Mouse (Mus musculus) T-helper 2 cell (primary cell): ENCODE measurements around the gene Gm47955.
"Not testable (repeated sequence)": the region's sequence is repeated elsewhere in the genome, so short reads cannot be mapped to it uniquely, and the experiment has no call there.

ENCODE experiments used
- in situ Hi-C: fragments of 300-600 bp; cut with MboI, MseI; formaldehyde crosslinking; loops from one replicate; pipeline ENCODE4 v1.15.1; 2025; ENCODE audit warnings: high pct_unique_total_duplicates

The Gm47955 gene

DNA sequence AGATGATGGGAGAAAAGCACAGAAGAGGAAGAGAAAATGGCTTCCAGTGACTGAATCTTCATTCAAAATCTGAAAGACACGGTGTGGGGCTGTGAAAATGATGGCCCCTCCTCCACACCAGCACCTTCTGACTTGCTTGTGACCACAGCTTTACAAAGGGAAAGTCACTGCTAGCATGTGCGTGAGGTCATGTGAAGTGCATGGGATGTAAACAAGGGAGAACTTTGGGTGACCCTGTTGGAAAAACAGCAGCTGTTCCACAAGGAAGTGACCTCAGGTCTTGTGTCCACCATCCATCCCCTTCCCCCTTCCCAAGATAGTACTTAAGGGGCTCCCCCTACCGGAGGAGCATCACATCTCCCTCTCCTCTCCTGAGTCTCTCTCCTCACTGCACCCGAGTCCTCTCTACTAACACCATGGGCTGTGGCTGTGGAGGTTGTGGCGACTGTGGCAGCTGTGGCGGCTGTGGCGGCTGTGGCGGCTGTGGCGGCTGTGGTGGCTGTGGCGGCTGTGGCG, at the start of gene Gm47955:
Gm47955 (plus strand) TSS at position 417 of the 516 bp plus-strand sequence.
- in situ Hi-C loops, result no loop called here

DNA sequence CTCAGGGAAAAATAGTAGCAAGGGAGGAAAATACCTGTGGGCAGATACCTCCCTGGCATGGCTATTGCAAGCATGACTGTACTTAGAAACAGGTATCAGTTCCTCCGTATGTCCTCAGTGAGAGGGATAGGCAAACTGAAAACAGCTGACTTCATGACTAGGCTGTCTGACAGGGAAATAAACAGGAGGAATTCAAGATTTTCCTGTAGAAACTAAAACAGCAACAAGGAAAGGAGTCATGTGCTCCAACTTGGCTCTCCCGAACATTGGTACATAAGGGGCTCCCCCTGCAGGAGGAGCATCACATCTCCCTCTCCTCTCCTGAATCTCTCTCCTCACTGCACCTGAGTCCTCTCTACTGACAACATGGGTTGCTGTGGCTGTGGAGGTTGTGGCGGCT, 47.1 kb upstream of the Gm47955 start, which contains the start of gene A030005L19Rik:
A030005L19Rik (plus strand) TSS at position 301 of the 400 bp plus-strand sequence.
- in situ Hi-C loops, result no loop called here

DNA sequence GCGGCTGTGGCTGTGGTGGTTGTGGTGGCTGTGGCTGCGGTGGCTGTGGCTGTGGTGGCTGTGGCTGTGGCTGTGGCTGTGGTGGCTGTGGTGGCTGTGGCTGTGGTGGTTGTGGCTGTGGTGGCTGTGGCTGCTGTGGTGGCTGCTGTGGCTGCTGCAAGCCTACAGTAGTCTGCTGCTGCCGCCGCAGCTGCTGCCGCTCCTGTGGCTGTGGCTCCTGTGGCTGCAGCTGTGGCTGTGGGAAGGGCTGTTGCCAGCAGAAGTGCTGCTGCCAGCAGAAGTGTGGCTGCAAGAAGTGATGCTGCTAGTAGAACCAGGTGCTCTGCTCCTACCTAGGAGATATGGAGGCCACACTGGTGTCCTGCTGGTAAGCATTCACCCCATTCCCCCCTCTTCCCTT, 46.7 kb upstream of the Gm47955 start:
- in situ Hi-C loops, result not testable (repeated sequence)

DNA sequence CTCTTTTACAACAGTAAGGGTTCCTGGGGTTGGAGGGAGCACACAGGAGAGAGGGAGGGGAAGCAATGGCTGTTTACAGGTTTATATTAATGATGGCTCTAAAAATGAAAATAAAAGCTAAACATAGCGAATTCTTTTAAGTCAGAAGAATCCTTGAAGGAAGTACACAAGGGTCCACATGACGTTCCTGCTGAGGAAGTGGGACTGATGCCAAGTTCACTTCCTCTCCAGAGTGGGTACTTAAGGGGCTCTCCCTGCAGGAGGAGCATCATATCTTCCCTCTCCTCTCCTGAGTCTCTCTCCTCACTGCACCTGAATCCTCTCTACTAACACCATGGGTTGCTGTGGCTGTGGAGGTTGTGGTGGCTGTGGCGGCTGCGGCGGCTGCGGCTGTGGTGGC, 35.4 kb upstream of the Gm47955 start, which contains the start of gene A030014E15Rik:
A030014E15Rik (plus strand) TSS at position 268 of the 400 bp plus-strand sequence.
- in situ Hi-C loops, result no loop called here

DNA sequence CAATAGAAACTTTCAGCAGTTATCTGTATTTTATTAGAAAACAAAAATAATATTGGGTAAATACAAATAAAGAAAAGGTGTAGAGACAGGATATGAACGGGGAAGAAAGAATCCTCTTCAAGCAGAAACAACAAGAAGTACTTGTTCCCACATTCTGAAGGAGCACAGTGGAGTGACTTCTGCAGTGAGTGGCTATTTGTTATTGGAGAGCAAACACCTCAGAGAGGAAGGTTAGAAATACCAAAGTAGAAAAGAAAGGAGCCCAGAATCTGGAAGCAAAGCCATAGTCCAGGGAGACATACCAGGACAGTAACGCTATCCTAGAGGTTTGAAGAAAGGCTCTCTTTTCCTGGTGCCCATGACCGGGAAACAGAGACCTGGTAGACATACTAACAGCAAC, 29.5 kb upstream of the Gm47955 start:
- in situ Hi-C loops, result not testable (repeated sequence)

DNA sequence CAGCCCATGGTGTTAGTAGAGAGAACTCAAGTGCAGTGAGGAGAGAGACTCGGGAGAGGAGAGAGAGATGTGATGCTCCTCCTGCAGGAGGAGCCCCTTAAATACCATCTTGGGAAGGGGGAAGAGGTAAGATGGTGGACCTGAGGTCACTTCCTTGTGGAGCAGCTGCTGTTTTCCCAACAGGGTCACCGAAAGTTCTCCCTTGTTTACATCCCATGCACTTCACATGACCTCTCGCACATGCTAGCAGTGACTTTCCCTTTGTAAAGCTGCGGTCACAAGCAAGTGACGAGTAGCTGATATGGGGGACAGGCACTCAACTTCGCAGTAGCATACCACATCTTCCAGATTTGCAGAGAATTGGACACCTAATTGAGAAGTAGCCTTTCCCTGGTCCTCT, 28.8 kb upstream of the Gm47955 start, which contains the start of gene Gm6217:
Gm6217 (minus strand) TSS at position 74 of the 400 bp plus-strand sequence.
- in situ Hi-C loops, result not testable (repeated sequence)

DNA sequence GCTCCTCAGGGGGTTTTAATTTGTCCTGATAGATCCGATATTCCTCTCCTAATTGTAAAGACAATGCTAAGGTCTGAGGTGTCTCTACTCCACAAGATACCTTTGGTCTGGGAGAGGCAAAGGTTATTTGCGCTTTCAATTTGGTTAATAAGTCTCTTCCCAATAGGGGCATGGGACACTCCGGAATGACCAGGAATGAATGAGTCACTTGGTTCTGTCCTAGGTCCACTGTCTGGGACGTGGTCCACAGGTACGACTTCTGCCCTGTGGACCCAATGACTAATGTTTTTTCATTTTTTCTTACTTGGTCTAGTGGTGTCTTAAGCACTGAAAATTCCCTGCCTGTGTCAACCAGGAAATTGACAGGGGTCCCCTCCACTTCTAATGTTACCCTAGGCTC, 21.4 kb upstream of the Gm47955 start:
- in situ Hi-C loops, result no loop called here

DNA sequence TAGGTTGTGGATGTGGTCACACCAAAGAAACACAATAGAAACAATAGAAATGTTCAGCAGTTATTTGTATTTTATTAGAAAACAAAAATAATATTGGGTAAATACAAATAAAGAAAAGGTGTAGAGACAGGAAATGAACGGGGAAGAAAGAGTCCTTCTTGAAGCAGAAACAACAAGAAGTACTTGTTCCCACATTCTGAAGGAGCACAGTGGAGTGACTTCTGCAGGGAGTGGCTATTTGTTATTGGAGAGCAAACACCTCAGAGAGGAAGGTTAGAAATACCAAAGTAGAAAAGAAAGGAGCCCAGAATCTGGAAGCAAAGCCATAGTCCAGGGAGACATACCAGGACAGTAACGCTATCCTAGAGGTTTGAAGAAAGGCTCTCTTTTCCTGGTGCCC, 17.6 kb upstream of the Gm47955 start:
- in situ Hi-C loops, result not testable (repeated sequence)

DNA sequence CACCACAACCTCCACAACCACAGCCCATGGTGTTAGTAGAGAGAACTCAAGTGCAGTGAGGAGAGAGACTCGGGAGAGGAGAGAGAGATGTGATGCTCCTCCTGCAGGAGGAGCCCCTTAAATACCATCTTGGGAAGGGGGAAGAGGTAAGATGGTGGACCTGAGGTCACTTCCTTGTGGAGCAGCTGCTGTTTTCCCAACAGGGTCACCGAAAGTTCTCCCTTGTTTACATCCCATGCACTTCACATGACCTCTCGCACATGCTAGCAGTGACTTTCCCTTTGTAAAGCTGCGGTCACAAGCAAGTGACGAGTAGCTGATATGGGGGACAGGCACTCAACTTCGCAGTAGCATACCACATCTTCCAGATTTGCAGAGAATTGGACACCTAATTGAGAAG, 16.8 kb upstream of the Gm47955 start, which contains the start of gene A030003K21Rik:
A030003K21Rik (minus strand) TSS at position 94 of the 400 bp plus-strand sequence.
- in situ Hi-C loops, result not testable (repeated sequence)

DNA sequence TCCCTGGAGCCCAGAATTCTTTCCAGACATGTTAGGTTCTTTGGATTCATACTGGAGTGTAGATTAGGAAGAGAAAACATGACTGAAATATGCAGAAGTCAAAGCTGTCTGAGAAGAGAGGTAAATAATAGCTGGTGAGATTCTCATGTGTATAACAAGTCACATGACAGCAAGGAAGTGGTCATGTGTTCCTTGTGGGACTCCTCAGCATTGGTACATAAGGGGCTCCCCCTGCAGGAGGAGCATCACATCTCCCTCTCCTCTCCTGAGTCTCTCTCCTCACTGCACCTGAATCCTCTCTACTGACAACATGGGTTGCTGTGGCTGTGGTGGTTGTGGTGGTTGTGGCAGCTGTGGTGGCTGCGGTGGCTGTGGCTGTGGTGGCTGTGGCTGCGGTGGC, 14.1 kb upstream of the Gm47955 start:
- in situ Hi-C loops, result not testable (repeated sequence)

DNA sequence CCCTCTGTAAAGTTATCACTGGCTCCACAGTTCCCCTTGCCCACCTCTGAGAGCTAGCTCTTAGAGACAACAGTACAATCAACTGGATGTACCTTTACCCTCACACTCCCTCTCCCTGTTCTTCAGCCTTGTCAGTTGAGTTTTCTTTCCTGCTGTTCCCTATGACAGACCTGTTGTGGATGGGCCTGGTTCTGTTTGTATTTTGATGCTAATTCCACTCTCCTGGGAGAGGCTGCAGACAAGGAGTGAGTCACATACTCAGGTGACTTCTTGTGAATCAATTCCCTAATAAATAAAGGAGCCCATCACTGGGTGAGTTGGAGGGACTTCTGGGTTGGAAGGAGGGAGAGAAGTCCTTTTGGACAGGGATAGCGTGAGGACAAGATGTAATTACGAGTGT, 11.5 kb upstream of the Gm47955 start:
- in situ Hi-C loops, result no loop called here

DNA sequence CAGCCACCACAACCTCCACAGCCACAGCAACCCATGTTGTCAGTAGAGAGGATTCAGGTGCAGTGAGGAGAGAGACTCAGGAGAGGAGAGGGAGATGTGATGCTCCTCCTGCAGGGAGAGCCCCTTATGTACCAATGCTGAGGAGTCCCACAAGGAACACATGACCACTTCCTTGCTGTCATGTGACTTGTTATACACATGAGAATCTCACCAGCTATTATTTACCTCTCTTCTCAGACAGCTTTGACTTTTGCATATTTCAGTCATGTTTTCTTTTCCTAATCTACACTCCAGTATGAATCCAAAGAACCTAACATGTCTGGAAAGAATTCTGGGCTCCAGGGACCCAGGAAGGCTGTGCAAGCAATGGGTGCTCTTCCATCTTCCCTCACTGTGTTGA, 4.2 kb upstream of the Gm47955 start, which contains the start of gene Gm7544:
Gm7544 (minus strand) TSS at position 101 of the 400 bp plus-strand sequence.
- in situ Hi-C loops, result not testable (repeated sequence)

DNA sequence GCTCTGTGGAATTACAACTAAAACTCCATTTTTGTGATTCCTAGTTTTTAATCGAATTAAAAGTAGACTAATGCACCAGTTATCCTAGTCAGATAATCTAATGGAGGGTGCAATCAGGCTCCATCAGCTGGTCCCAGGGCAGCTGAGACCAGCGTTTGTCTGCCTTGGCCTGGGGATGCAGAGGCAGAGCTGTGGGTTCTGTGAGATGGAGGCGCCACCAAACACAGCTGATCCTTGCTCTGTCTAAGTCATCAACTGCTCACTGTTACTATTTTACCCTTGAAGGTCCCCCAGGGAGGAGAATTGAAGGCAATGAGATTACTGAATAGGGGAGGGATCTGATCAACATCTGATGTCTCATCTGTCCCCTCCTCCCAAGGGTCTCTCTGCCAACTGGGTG, 6.3 kb downstream of the Gm47955 start:
- in situ Hi-C loops, result no loop called here

DNA sequence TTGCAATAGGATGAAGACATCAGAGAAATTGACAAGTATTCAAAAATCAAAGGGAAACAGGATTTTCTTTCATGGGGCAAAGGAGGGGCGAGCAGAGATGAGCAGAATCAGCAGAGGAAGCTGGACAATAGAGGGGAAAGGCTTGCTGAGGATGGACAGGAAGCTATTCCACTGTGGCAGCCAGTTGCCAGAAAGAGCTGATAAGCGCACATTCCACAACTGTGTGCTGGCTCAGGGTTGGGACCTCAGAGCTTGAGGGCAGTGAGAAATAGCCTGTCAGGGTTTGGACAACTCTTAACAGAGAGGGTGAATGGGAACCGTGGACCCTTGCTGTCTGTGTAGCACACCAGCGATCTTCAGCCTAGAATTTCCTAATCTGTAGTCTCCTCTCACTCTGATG, 12.0 kb downstream of the Gm47955 start:
- in situ Hi-C loops, result no loop called here

DNA sequence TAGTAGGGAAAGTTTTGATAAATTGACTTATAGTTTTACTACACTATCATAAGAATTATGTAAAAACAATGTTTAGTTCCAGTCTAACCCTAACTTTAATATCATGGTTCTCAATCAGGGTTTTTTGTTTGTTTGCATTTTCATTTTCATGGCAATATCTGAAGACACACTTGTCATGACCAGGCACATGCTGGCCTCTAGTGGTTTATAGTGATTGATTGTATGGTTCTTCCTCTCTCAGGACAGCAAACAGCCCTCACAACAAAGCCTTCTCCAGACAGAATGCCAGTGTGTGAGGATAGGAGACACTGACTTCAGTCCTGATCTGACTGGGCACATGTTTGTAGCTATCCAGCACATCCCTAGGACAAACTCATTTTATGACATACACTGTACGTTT, 13.2 kb downstream of the Gm47955 start:
- in situ Hi-C loops, result no loop called here

DNA sequence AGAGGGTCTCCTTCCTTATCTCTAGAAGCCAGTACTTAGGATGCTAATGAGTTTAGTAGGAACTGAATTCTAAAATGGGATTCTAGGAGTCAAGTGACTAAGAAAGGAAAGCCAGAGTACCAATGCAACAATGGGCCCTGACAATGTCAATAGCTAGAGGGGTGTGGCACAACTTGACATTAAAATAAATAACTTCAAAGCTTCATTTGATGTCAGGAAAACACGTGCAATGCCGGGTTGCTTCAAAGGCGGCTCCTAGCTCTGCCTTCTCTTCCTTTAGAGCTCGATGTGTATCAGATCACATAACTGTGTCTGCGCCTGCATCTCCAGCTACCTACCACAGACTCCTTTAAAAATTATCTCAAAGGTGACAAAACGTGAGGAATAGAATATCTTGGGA, 13.8 kb downstream of the Gm47955 start:
- in situ Hi-C loops, result no loop called here

DNA sequence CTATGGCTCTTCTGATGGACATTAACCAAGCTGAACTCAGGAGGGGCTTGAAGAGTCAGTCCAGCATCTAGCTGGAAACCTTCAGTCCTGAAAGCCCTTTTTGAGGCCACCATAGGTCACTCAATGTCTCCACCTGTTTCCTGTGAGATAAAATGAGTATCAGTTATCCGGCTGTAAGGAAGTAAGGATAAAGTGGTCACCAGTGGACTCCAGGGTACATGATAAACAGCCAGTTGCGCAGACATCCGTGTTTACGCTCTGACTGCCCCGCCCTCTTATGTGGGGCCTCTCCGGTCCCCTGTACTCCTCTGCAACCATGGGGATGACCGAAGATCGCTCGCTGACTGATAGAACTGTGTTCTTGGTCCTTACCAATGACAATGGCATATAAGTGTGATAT, 14.3 kb downstream of the Gm47955 start:
- in situ Hi-C loops, result no loop called here

DNA sequence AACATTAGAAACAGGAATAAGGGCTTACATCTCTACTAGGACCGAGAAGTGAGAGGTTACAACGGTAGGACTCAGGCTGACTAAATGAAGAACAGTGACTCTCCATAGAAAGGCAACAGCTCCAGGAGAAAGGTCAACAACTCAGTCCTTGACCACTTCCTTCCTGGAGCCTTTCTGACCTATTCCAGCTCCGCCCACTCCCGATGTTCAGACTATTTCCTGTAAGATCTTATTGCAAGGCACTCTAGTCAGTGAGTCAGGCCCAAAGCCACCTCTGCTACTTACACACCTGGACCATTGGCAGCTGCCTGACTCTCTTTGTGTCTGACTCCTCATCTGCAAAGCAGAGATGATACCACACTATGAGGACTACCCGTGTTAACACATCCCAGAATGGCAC, 15.7 kb downstream of the Gm47955 start:
- in situ Hi-C loops, result no loop called here

DNA sequence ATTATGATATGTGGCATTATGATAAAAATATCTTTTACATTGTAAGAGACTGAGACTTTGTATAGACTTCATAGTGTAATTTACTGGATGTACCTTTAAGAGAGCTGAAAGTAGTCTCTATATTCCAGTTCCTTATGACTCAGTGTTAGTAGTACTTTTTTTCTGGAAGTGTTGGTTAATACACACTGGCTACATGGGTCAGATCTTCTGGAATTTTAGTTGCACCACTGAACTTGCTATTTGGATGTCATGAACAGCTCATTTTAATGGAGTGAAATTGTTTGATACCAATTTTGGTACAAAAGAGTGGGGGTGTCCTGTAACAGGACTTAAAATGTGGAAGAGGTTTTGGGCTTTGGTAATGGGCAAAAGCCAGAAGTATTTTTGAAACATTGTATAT, 17.8 kb downstream of the Gm47955 start:
- in situ Hi-C loops, result no loop called here

DNA sequence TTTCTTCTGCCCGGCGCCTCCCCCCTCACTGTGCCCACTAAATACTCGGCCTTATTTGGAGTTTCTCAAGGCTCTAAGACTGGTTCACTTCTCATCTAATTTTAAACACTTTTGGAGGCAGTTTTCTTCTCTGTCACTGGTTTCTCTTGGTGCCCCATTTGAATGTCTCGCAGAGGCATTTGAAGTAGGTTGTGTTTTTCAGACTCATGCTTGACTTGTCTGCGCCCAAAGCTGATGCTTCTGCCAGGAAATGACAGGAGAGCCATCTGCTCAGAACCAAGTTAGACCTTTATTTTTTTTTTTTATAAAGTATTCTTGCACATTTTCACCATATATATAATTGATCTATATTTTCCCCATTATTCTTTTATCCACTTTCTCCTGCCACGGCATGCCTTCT, 26.7 kb downstream of the Gm47955 start:
- in situ Hi-C loops, result loop anchor here (10.0 kb wide), 2 partner anchors 122 to 202 kb away; no protein-coding TSS in a partner anchor

DNA sequence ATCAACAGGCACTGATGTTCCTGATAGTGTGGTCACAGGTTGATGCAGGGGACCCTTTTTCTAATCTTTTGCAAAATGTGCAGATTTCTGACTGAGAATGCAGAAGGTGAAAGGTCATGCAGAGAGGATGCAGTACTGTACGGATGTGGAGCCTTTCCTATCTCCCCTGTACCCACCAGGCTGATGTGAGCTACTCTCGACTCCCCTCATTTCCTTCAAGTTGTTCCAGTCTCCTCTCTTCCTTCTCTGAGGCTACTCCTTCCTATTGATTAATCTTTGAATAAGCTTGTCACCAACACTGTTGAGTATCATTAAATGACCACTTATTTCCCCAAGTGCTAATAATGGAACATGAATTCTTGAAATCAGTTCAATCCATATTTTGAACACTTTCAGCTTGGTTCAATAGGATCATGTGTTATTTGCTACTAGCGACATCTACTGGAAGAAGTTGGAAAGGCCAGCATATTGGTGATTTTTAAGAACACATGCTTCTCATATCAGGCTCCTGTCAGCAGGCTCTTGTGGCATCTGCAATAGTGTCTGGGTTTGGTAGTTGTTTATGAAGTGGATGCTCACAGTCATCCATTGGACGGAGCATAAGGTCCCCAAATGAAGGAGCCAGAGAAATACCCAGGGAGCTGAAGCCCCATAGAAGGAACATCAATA, 27.6 kb downstream of the Gm47955 start:
- in situ Hi-C loops, result loop anchor here (10.0 kb wide), 2 partner anchors 123 to 203 kb away; no protein-coding TSS in a partner anchor

DNA sequence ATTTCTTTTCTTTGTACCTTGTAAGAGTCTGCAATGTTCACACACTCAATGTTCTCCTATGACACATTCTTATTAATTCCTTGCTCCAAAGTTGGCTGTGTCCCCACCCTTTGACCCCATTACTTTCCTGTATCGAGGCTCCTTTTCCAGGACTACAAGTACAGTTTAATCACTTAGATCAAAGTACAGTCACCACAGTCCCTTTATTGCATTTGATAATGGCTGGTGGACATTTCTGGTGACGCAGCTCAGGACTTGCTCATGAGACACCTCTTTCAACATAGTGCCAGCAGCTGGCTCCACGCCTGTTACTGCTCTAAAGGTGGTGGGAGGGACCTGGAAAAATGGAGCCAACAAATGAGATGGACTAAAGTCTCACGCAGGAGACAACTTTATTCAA, 31.0 kb downstream of the Gm47955 start:
- in situ Hi-C loops, result no loop called here

DNA sequence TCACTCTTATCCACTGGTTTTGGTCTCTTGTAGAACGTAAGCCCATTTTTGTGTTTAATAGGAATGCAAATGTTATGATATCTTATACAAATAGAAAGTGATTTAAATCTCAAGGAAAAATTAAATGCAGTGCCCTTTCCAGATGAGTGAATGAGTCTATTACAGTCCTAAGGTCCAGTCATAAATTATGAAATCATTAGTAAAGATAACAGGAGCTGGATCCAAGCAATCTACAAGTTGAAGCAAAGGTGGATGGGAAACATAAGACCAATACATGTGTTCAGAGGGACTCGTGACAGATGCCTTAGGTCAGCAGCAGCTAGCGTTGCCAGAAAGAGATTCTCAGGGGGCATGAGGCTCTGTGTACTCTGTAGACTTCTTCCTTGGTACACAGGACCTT, 31.5 kb downstream of the Gm47955 start:
- in situ Hi-C loops, result no loop called here
